Mouse (Mus musculus): Measurements from ENCODE around the gene Myrip.

GRCm38 (mm10) chr9:120402368-120402767 lies 101.1 kb downstream of the Myrip start:
- TF ChIP-seq MAX (IDR thresholded peaks at IDR 0.05) (no peak), CTCF (IDR thresholded peaks at IDR 0.05; ENCODE audit: control insufficient read depth, insufficient read depth, insufficient read length) (no peak), USF1 (IDR thresholded peaks at IDR 0.05; ENCODE audit: low read depth) (no peak), MYOG (IDR thresholded peaks at IDR 0.05; ENCODE audit: control insufficient read depth, extremely low read depth, insufficient read length) (no peak)
